Mouse (Mus musculus): Measurements from ENCODE around the gene Ipmk. TPM values are rescaled to one million over a fixed set of nuclear protein-coding genes. Genes with fewer than 3 reads are reported as not detected.

The Ipmk gene
- polyA plus RNA-seq, 1 experiment from 2014 or later = 22.0 TPM

GRCm38 (mm10) chr10:71469751-71470150, 122.2 kb downstream of the Ipmk start:
- no peaks in the 10 kb centered on the region for H3K9me3 ChIP-seq (ENCODE audit: control insufficient read depth, low read length)
- 62% methylated on average over 13 of the region's 13 CpGs for whole genome bisulfite sequencing
- peak; percentile 47 for DNase-seq
- H3K27ac ChIP-seq (replicated peaks; ENCODE audit: low read depth, low read length) = no peak overlapping the region
- H3K36me3 ChIP-seq (ENCODE audit: control insufficient read depth, insufficient read depth, low read length) = no peaks in the 10 kb centered on the region
- no peak overlapping the region for H3K4me3 ChIP-seq (replicated peaks; ENCODE audit: low read depth, low read length)
- no peak overlapping the region for H3K4me2 ChIP-seq (ENCODE audit: low read length)
- no peak overlapping the region for H3K9ac ChIP-seq (replicated peaks; ENCODE audit: low read length)
- no peaks in the 10 kb centered on the region for H3K4me1 ChIP-seq (ENCODE audit: control insufficient read depth, insufficient read depth, low read length)
- no peak for ATAC-seq (ENCODE audit: low FRiP score, low TSS enrichment)
- no peaks in the 10 kb centered on the region for H3K27me3 ChIP-seq (ENCODE audit: control insufficient read depth, insufficient read depth, low read length)

- WGBS = 92% methylated on average over 6 of the region's 6 CpGs
- Histone ChIP-seq H3K4me3 (replicated peaks; ENCODE audit: low read depth, low read length) (no peak overlapping the region), H3K4me2 (ENCODE audit: low read length) (no peak overlapping the region), H3K36me3 (ENCODE audit: control insufficient read depth, insufficient read depth, low read length) (no peaks in the 10 kb centered on the region), H3K27me3 (ENCODE audit: control insufficient read depth, insufficient read depth, low read length) (no peaks in the 10 kb centered on the region), H3K9me3 (ENCODE audit: control insufficient read depth, low read length) (no peaks in the 10 kb centered on the region), H3K27ac (replicated peaks; ENCODE audit: low read depth, low read length) (no peak overlapping the region), H3K9ac (replicated peaks; ENCODE audit: low read length) (no peak overlapping the region), H3K4me1 (ENCODE audit: control insufficient read depth, insufficient read depth, low read length) (no peaks in the 10 kb centered on the region)
- no peak for DNase-seq
- no peak for ATAC-seq (ENCODE audit: low FRiP score, low TSS enrichment)
These were observed 124.5 kb downstream of the Ipmk start for GRCm38 (mm10) chr10:71472033-71472432.

- H3K4me1 ChIP-seq (ENCODE audit: control insufficient read depth, insufficient read depth, low read length) = peaks cover 5% of the 10 kb centered on the region; the same call in 1 of the 2 replicates
- H3K36me3 ChIP-seq (ENCODE audit: control insufficient read depth, insufficient read depth, low read length) = no peaks in the 10 kb centered on the region
- 89% methylated on average over 13 of the region's 13 CpGs for WGBS
- no peaks in the 10 kb centered on the region for H3K27me3 ChIP-seq (ENCODE audit: control insufficient read depth, insufficient read depth, low read length)
- no peak overlapping the region for H3K4me3 ChIP-seq (replicated peaks; ENCODE audit: low read depth, low read length)
- no peak for DNase-seq
- H3K4me2 ChIP-seq (ENCODE audit: low read length) = no peak overlapping the region
- no peaks in the 10 kb centered on the region for H3K9me3 ChIP-seq (ENCODE audit: control insufficient read depth, low read length)
- no peak overlapping the region for H3K27ac ChIP-seq (replicated peaks; ENCODE audit: low read depth, low read length)
- no peak overlapping the region for H3K9ac ChIP-seq (replicated peaks; ENCODE audit: low read length)
- ATAC-seq (ENCODE audit: low FRiP score, low TSS enrichment) = no peak
These were observed 126.0 kb downstream of the Ipmk start for GRCm38 (mm10) chr10:71473590-71473989.

- Histone ChIP-seq H3K9ac (replicated peaks; ENCODE audit: low read length) (no peak overlapping the region), H3K27me3 (ENCODE audit: control insufficient read depth, insufficient read depth, low read length) (no peaks in the 10 kb centered on the region), H3K36me3 (ENCODE audit: control insufficient read depth, insufficient read depth, low read length) (no peaks in the 10 kb centered on the region), H3K4me1 (ENCODE audit: control insufficient read depth, insufficient read depth, low read length) (peaks cover 5% of the 10 kb centered on the region; the same call in 1 of the 2 replicates), H3K27ac (replicated peaks; ENCODE audit: low read depth, low read length) (no peak overlapping the region), H3K4me2 (ENCODE audit: low read length) (no peak overlapping the region), H3K9me3 (ENCODE audit: control insufficient read depth, low read length) (no peaks in the 10 kb centered on the region), H3K4me3 (replicated peaks; ENCODE audit: low read depth, low read length) (no peak overlapping the region)
- ATAC-seq (ENCODE audit: low FRiP score, low TSS enrichment) = no peak
- 67% methylated on average over 8 of the region's 8 CpGs for WGBS
- DNase-seq = peak; percentile 45
These were observed 129.0 kb downstream of the Ipmk start for GRCm38 (mm10) chr10:71476471-71477080.

GRCm38 (mm10) chr10:71477147-71477546, 129.6 kb downstream of the Ipmk start:
- 48% methylated on average over 4 of the region's 4 CpGs for WGBS
- peak; percentile 11 for DNase-seq
- H3K36me3 ChIP-seq (ENCODE audit: control insufficient read depth, insufficient read depth, low read length) = no peaks in the 10 kb centered on the region
- no peak for ATAC-seq (ENCODE audit: low FRiP score, low TSS enrichment)
- no peaks in the 10 kb centered on the region for H3K27me3 ChIP-seq (ENCODE audit: control insufficient read depth, insufficient read depth, low read length)
- H3K4me3 ChIP-seq (replicated peaks; ENCODE audit: low read depth, low read length) = no peak overlapping the region
- no peak overlapping the region for H3K4me2 ChIP-seq (ENCODE audit: low read length)
- no peak overlapping the region for H3K9ac ChIP-seq (replicated peaks; ENCODE audit: low read length)
- H3K9me3 ChIP-seq (ENCODE audit: control insufficient read depth, low read length) = no peaks in the 10 kb centered on the region
- no peak overlapping the region for H3K27ac ChIP-seq (replicated peaks; ENCODE audit: low read depth, low read length)
- peaks cover 5% of the 10 kb centered on the region; the same call in 1 of the 2 replicates for H3K4me1 ChIP-seq (ENCODE audit: control insufficient read depth, insufficient read depth, low read length)

- Histone ChIP-seq H3K4me2 (ENCODE audit: low read length) (no peak overlapping the region), H3K4me1 (ENCODE audit: control insufficient read depth, insufficient read depth, low read length) (peaks cover 7% of the 10 kb centered on the region; the same call in 1 of the 2 replicates), H3K27me3 (ENCODE audit: control insufficient read depth, insufficient read depth, low read length) (no peaks in the 10 kb centered on the region), H3K4me3 (replicated peaks; ENCODE audit: low read depth, low read length) (no peak overlapping the region), H3K27ac (replicated peaks; ENCODE audit: low read depth, low read length) (no peak overlapping the region), H3K9me3 (ENCODE audit: control insufficient read depth, low read length) (no peaks in the 10 kb centered on the region), H3K36me3 (ENCODE audit: control insufficient read depth, insufficient read depth, low read length) (no peaks in the 10 kb centered on the region), H3K9ac (replicated peaks; ENCODE audit: low read length) (no peak overlapping the region)
- DNase-seq (peak; percentile 94), ATAC-seq (ENCODE audit: low FRiP score, low TSS enrichment) (peak; percentile 51; the same call in 1 of the 2 replicates)
- 14% methylated on average over 8 of the region's 8 CpGs for WGBS
These were observed 132.2 kb downstream of the Ipmk start for GRCm38 (mm10) chr10:71479700-71480325.

Other genes starting within 250 kb of the Ipmk start
- 1.7 and 6.2 TPM in 2 replicates for gene Bicc1, start 188.1 kb upstream of the Ipmk start, polyA plus RNA-seq (2014; fragmentation: Nextera tagmentation; extraction: Ambion mirVana)
- 38.5 and 50.1 TPM in 2 replicates for gene Tfam, start 109.5 kb upstream of the Ipmk start, polyA plus RNA-seq (2014; fragmentation: Nextera tagmentation; extraction: Ambion mirVana)
- gene Ube2d1, start 62.5 kb upstream of the Ipmk start, polyA plus RNA-seq (2014; fragmentation: Nextera tagmentation; extraction: Ambion mirVana) = 246 and 254 TPM in 2 replicates
- gene Cisd1, start 2.8 kb upstream of the Ipmk start, polyA plus RNA-seq (2014; fragmentation: Nextera tagmentation; extraction: Ambion mirVana) = 281 and 329 TPM in 2 replicates